Mouse (Mus musculus): Measurements from ENCODE around the gene Foxn1.

Foxn1 gene

GRCm38 (mm10) chr11:78400936-78401335, 14.6 kb upstream of the Foxn1 start:
- DNase-seq (ENCODE audit: low spot score), result no peak

GRCm38 (mm10) chr11:78399680-78400079, 13.3 kb upstream of the Foxn1 start:
- peak; percentile 79 for DNase-seq (ENCODE audit: low spot score)

- no peak for DNase-seq (ENCODE audit: low spot score)
Measured at GRCm38 (mm10) chr11:78398212-78398611, 11.9 kb upstream of the Foxn1 start.

GRCm38 (mm10) chr11:78397397-78397796, 11.0 kb upstream of the Foxn1 start:
- peak; percentile 81 for DNase-seq (ENCODE audit: low spot score)

GRCm38 (mm10) chr11:78396950-78397349, 10.6 kb upstream of the Foxn1 start:
- peak; percentile 39 for DNase-seq (ENCODE audit: low spot score)

GRCm38 (mm10) chr11:78392728-78393127, 6.4 kb upstream of the Foxn1 start:
- peak; percentile 30 for DNase-seq (ENCODE audit: low spot score)

- DNase-seq (ENCODE audit: low spot score), result no peak
Measured at GRCm38 (mm10) chr11:78385776-78386175, 582 bp downstream of the Foxn1 start.

- no peak for DNase-seq (ENCODE audit: low spot score)
Measured at GRCm38 (mm10) chr11:78382701-78383100, 3.7 kb downstream of the Foxn1 start.

GRCm38 (mm10) chr11:78382286-78382685, 4.1 kb downstream of the Foxn1 start:
- no peak for DNase-seq (ENCODE audit: low spot score)

GRCm38 (mm10) chr11:78380996-78381395, 5.4 kb downstream of the Foxn1 start:
- no peak for DNase-seq (ENCODE audit: low spot score)

GRCm38 (mm10) chr11:78380351-78380750, 6.0 kb downstream of the Foxn1 start:
- DNase-seq (ENCODE audit: low spot score), result no peak

GRCm38 (mm10) chr11:78377549-78378159, 8.7 kb downstream of the Foxn1 start:
- peak; percentile 60 for DNase-seq (ENCODE audit: low spot score)

- DNase-seq (ENCODE audit: low spot score), result no peak
Measured at GRCm38 (mm10) chr11:78374147-78374546, 12.2 kb downstream of the Foxn1 start.

- no peak for DNase-seq (ENCODE audit: low spot score)
Measured at GRCm38 (mm10) chr11:78372610-78373009, 13.7 kb downstream of the Foxn1 start.

- no peak for DNase-seq (ENCODE audit: low spot score)
Measured at GRCm38 (mm10) chr11:78372166-78372565, 14.2 kb downstream of the Foxn1 start.

GRCm38 (mm10) chr11:78371711-78372110, 14.6 kb downstream of the Foxn1 start:
- DNase-seq (ENCODE audit: low spot score), result no peak

- DNase-seq (ENCODE audit: low spot score), result peak; percentile 65
Measured at GRCm38 (mm10) chr11:78370389-78370788, 16.0 kb downstream of the Foxn1 start.

GRCm38 (mm10) chr11:78367456-78368225, 18.7 kb downstream of the Foxn1 start:
- DNase-seq (ENCODE audit: low spot score), result peak; percentile 75

GRCm38 (mm10) chr11:78364103-78364502, 22.3 kb downstream of the Foxn1 start:
- DNase-seq (ENCODE audit: low spot score), result no peak

- DNase-seq (ENCODE audit: low spot score), result no peak
Measured at GRCm38 (mm10) chr11:78363309-78364007, 22.9 kb downstream of the Foxn1 start.

- DNase-seq (ENCODE audit: low spot score), result no peak
Measured at GRCm38 (mm10) chr11:78360789-78361131, 25.6 kb downstream of the Foxn1 start.

- peak; percentile 84 for DNase-seq (ENCODE audit: low spot score)
Measured at GRCm38 (mm10) chr11:78360125-78360788, 26.1 kb downstream of the Foxn1 start.
